Mouse (Mus musculus): Measurements from ENCODE around the gene Prrc2a.

Prrc2a gene

GRCm38 (mm10) chr17:35103221-35103690 lies 61.4 kb downstream of the Prrc2a start:
- 70% methylated on average over 6 of the region's 6 CpGs for WGBS

GRCm38 (mm10) chr17:35102299-35102698 lies 62.4 kb downstream of the Prrc2a start:
- WGBS, result 63% methylated on average over 8 of the region's 8 CpGs

- WGBS, result 86% methylated on average over 11 of the region's 11 CpGs
Measured at GRCm38 (mm10) chr17:35101161-35101560, 63.5 kb downstream of the Prrc2a start.

- 70% methylated on average over 10 of the region's 10 CpGs for WGBS
Measured at GRCm38 (mm10) chr17:35100196-35100765, 64.4 kb downstream of the Prrc2a start.
